Mouse (Mus musculus): ENCODE data around the gene Egfr.

Gene Egfr

DNA sequence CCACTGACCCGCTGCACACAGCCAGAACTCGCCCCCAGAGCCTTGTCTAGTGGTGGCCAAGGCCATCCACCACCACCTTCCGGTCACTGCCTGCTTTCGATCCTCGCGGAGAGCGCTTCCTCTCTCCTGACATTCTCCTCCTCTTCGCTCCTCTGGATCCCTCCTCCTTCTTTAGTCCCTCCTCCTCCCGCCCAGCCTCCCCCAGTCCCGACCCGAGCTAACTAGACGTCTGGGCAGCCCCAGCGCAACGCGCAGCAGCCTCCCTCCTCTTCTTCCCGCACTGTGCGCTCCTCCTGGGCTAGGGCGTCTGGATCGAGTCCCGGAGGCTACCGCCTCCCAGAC is at the start of gene Egfr:
Egfr (plus strand) TSS at position 197 of the 342 bp plus-strand sequence.
- DNase-seq (ENCODE audit: low spot score), result peak; percentile 54

DNA sequence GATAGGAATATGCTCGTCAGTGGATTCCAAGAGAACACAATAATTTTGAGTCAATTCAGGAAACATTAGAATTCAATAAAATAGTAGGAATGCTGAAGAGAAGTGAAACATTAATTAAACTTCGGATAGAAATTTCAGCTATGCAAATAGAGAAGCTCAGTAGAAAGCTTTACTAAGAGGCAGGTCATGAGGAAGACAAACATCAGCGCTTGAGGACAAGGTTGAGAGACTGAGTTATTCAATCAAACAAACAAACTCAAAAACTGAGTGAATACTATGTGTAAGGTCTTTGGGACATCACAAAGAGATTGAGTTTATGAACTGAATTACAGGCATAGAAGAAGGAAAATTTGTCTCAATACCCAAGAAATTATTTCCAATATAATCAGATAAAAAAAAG is 48.8 kb upstream of the Egfr start:
- DNase-seq (ENCODE audit: low spot score), result no peak

DNA sequence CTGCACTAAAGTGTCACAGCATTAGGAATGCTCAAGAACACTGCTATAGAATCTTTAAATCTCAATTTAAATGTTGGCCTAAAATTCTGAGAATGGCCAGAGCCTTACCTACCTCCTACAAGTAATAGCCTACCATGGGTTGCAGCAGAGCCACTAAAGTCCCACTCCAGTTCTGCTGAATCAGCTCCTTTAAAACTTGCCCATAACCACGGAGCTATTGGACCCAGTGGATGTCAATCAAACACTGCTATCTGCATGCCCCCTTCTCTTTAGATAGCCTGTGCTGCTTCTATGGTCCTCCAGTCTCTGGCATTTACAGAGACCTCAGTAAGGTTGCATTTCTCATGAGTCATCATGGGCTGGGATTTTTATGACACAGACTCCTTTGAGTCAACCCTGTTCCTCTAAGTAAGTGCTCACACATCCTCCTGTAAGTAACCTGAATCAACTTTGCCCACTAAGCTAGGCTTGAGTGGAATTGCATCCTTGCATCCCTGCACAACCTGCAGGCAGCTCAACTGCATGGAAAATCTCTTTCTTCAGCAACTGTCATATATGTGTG is 16.8 kb upstream of the Egfr start:
- DNase-seq (ENCODE audit: low spot score), result no peak

DNA sequence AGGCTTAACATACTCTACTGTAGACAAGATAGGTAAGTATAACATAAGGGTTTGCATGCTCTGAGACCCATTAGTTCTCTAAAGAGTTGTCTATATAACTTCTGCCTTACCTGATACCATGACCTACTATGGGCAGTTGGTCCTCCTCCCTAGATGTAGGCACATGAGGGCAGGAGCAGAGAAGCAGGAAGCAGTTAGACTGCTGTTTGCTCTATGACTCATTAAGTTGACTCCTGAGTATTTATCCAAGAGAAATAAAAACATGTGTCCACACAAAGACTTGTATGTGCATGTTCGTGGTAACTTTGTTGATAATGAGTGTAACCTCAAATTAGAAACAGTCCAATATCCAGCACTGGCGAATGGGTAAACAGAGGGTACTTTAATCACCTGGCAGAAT is 14.7 kb upstream of the Egfr start:
- DNase-seq (ENCODE audit: low spot score), result no peak

DNA sequence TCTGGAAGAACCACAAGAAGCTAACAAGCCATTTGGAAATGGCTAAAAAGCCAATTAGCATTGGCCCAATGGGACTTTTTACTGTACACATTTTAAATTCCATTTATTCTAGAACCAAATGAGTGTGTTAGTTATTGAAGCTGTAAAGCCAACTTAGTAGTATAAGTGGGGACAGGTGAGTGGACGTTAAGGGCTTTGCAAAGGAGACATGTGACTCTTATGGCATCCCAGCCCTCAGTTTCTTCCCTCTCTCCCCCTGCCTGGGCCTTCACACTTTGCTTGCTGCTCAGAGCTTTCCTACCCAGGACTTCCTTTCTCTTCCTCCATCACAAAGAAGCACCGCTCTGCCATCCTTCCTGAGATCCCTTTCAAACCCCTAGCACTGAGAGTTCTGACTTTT is 13.3 kb upstream of the Egfr start:
- no peak for DNase-seq (ENCODE audit: low spot score)

DNA sequence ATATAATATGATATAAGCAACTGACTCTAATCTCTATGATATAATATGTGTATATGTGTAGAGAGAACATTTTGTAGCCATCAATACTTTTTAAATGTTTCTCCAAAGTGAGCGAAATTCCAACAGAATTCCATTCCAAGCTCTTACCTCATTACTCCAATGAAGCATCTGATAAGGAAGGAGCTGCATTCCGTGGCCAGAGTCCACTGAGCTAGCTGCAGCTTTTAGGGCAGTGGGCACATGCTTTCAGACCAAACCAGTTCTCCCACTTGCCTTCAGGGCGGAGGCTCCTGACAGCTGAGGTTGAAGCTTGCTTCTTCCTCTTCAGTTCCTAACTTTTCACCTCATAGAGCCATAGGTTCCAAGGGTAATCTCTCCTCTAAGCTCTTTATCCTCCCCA is 12.8 kb upstream of the Egfr start:
- DNase-seq (ENCODE audit: low spot score), result no peak

DNA sequence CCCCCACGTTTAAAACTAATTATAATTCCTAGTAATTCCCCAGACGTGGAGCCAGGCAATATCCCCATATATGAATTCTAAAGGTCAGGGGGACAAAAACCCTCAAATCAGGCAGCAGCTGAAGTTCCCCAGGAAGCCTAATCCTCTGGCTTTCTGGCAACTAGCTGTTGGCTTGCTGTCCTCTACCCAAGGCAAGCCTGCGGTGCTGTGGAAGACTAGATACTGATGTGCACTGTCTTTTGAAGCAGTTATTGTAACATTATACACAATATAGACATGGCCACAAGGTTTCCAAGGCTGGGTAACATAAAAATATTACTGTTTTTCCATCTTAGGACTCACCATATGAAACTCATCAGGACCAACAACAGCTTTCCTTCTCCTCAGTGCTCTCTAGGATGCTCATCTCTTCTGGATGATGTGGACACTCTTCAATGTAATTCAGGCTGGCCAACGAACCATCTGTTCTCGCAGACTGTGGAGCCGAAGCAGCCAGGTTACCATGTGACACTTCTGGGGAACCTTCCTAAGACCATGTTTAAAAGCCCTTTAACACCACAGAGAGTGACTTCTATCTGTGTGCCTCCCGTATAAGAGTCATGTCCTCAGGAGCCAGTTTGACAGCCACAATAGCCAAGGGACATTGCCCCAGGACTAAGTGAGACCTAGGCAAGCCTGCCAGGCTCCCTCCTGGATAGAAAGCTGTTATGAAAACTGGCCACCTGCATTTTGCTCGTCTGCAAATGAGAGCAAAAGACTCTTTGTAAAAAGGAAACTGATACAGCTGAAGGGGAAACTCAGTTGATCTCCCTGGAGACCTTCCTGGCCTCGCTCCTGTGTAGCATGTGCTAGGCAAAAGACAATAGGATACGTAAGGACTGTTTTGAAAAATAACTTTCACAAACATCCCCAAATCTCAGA is 11.1 kb upstream of the Egfr start:
- no peak for DNase-seq (ENCODE audit: low spot score)

DNA sequence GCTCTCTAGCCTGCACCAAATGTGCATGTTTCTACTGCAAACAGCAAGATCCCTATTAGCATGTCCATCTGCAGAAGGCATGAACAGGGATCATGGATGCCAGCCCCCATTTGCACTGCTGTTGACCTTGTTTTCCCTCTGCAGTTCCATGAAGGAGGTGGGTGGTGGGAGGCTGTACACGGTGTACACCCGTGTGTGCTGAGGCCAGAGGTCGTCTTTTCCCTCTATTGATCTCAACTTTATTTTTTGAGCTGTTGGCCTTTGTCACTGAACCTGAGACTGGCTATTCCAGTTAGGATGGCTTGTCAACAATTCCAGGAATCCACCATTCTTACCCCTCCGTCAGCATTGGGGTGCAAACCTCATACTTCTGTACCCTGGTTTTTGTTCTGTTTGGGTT is 9.8 kb upstream of the Egfr start:
- no peak for DNase-seq (ENCODE audit: low spot score)

DNA sequence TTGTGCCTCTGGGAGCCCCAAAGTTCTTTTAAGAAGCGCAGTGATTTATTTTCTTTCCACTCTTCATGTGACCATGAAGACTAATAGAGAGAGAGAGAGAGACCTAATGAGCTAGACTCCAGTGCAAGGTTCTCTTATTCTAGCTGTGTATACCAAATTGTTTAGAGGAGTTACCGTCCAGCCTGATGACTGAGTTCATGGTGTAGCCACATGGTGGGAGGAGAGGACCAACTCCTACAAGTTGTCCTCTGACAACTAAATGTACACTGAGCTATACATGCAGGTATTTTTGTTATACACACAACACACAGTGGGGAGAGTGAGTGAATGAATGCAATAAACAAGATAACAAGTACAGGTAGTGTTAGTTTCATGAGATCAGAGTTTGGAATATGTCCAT is 9.2 kb upstream of the Egfr start:
- DNase-seq (ENCODE audit: low spot score), result no peak

DNA sequence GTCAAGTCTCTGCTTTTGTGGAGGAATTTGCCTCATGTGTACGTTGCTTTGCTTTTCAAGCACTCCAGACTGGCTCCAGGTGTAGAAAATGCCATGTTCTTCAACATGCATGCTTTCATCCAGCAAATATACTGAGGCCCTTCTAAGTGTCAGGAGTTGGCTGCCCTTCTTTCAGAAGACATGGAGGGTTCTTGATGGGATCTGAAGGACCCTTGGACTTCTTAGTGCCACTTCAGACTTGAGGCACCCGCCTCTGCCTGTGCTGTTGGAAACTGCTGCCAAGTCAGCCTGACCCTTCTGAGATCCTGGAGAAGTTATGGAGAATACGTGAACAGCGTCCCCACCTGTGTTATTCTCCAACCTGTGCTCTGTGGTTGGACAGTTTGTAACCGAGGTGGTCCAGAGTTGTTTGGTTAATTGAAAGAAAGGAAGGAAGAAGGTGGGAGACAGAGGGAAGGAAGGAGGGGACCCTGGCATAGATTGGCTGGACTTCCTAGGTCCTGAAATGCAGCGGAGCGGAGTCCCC is 483 bp upstream of the Egfr start:
- no peak for DNase-seq (ENCODE audit: low spot score)

DNA sequence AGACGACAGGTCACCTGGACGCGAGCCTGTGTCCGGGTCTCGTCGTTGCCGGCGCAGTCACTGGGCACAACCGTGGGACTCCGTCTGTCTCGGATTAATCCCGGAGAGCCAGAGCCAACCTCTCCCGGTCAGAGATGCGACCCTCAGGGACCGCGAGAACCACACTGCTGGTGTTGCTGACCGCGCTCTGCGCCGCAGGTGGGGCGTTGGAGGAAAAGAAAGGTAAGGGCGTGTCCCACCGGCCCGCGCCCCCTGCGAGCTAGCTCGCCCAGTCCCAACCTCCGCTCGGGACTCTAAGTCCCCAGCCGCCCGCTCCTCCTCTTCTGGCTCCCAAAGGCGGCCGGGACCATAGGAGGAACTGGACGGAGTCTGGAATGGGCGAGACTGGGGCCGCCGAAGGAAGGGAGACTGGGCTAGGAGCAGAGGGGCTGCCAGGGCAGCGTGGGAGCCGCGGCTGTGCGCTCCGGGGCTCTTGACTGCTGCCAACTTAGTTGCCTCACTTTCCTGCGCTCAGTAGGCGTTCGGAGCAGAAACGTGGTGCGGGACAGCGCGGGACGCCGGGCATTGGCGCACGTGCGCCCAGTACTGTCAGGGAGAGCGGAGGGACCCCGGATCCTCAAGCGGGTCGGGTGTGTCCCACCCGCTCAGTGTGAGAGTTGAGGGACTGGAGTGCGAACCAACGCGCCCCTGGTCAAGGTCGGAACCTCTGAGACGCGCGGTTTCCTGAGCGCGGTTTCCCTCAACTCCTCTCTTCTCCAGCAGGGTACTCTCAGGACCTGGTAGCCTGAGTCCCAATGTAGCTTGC is 548 bp downstream of the Egfr start:
- peak; percentile 29 for DNase-seq (ENCODE audit: low spot score)

DNA sequence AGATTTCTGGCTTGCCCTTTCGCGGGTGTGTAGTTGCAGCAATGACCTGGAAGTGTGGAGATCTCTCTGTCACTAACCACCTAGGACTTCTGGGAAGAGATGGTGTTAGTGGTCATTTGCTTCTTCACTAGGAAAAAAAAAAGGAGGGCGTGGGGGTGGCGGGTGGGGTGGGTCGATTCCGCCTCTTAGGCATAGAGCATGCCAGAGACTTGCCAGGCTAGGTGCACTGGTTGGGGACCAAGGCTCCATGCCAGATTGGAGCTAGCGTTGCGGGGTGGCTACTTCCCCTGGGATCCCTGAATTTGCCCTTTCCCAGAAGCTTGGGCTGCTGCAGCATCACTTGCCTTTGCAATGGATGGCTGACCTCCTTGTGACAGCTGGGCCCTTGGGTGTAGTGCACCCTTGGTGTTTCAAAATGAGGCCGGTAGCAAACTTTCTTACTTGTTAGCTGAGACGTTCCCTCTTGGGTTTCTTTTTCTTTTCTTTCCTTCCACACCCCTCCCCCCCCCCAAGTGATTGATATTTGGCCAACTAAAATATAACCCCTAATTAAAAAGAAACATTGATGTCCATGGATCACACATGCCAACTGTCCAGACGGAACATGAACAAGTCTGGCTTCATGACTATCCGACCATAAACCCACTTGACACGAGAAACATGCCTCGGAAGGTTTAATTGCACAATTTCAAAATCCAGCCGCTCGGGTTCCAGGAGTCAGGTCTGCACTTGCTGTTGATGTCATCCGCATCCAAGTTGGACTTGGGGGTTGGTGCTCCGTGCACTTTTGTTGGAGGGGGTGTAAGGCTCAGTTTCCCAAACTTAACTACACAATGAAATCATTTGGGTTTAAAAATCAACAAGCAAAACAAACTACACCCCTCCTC is 1.4 kb downstream of the Egfr start:
- no peak for DNase-seq (ENCODE audit: low spot score)

DNA sequence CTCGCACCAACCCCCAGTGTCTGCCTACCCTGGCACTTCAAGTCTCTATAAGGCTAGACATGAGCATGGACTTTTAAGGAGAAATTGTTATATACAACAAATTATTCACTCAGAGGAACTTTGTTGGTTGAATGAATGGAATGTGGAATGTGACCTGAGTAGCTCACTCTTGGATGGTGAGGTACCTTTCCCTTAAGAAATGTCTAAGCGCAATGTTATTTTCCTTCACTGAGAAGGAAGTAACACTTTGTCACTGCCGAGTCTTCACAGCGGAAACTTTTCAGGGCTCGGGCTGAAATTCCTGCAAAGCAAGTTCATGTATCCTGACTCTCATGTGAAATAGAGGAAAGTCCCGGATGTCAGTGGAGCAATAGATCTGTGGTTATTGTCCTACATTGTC is 7.9 kb downstream of the Egfr start:
- no peak for DNase-seq (ENCODE audit: low spot score)

DNA sequence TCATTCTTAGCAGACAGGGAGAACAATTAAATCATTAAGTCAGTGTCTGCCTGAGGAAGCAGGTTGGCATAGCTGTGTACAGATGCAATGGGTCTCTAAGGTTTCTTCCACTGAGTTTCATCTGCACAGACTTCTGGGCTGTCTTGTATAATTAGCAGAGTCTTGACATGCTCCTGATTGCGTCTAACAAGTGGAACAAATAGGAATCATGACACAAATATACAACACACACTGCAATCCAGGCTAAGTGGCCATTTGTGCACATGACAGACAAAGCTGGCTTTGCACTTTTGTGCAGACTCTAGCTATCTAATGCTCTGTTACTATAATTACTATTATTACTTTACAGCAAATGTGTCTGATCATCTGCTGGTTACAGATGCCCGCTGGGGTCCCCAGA is 9.2 kb downstream of the Egfr start:
- DNase-seq (ENCODE audit: low spot score), result no peak

DNA sequence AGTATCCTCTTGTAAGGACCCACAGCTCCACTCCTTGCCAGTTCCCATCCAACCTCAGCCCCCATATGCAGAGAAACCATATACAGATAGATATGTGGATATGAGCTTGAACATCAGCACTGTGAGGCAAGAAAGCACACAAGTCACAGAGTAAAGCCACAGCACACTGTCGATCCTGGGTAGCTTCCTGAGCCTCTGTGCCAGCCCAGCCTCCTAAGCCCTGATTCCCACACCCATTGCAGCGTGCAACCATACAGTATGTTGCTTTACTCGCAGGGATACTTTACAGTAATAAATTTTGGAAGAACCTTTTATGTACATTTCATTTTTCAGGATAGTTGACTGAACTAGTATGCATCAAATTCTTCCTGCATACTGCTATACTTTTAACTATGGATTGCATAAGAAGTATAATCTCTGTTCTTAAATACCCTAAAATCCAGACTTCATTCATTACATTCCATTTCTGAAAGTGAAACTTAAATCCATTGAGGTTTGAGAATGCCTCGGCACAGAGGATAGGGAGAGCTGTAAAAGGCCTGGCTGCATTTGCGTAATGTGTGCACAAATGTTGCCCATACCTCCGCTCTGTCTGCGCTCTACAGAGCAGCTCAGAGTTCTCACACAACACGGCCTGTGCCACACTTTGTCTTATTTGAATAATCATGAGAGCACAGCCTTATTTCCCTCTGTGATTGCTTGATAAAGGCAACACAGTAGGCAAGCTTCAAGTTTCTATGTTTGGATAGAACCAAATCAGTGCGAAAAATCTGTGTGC is 14.2 kb downstream of the Egfr start:
- DNase-seq (ENCODE audit: low spot score), result no peak

DNA sequence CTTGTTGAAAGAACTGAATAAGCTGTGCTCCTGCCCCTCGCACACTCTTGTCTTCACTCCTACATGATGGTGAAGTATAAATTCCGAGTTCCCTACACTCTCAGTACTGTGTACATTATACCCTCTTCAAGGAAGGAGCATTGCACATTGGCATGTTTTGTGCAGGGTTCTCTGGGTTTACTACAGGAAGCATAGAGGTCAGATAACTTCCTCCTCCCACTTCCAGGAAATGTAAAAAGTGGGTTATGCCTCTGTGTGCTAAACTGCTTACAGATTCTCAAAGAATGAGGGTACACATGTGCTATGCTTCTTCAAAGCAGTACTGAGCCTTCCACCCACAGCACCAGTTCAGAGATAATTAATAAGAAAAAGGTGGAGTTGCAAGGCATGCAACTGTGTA is 16.0 kb downstream of the Egfr start:
- no peak for DNase-seq (ENCODE audit: low spot score)

DNA sequence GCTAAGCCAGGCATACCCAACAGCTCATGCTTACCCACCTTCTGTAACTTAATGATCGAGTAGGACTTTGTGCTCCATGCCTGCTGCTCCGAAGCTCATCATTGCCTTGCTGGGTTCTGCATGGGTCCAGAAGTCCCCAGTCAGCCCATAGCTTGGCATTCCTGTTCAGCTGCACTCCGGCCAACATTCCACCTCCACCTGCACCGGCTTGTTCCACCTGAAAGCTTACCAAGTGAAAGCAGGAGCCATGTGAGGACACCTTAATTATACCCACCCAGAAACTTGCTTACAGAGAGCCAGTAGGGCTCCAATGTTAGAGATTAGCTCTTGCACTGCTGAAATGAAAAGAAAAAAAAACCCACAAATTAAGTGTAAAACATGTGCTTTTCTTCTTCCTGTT is 17.3 kb downstream of the Egfr start:
- DNase-seq (ENCODE audit: low spot score), result no peak

DNA sequence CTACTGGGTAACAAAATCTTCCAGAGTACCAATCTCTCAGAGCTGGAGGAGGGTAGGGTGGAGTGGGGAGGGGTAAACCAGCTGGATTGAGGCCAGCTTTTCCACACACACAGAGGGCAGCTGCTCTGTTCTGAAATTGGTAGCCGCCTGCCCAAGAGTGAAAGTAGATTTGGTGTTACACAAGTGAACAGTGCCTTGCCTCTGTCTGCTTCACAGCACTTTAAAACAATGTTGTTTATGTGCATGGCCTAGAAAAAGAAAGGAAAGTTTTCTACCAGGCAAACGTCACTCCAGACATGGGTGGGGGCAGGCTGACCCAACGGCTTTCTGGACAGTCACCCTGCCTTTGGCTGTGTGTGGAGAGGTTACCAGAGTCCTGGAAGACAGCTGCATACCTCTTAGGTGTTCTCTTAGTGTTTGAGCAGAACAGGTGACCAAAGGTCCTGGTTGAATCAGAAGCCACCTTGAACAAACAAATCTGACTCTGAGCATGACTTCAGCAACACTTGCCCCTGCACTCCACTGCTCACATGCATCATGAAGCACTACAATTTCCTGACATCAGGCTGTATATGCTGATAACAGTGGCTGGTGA is 17.8 kb downstream of the Egfr start:
- DNase-seq (ENCODE audit: low spot score), result no peak

DNA sequence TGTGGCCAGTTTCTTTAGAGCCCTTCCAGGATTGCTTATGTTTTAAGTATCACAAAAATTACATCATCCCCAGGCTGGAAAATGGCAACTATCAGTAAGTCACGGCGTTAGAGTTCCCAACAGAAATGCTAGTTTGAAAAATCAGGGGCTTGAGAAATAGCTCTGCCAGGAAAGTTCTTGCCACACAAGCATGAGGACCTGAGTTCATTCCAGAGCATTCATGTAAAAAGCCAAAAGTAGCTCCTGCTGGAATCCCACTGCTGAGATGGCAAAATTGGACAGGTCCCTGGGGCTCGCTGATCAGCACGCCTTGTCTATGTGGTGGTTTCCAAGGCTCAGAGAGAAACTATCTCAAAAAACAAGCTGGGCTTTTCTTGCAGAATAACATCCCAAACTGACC is 19.0 kb downstream of the Egfr start:
- no peak for DNase-seq (ENCODE audit: low spot score)

DNA sequence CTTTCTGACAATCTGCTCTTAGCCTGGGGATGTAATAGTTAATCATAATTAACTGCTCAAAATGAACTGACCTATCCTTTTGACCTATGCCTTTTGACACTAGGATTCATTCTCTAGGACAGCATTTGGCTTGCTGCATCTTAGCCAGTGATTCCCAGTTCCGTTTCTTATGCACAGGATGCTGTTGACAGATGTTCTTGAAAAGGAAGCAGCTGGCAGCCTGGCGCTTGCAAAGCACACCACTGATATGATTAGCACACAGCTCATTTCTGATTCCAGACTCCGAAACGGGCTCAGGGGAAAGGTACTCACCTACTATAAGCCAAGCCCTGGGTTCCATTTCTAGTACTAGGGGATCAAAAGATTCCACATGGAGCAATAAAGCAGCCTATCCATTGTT is 20.7 kb downstream of the Egfr start:
- DNase-seq (ENCODE audit: low spot score), result no peak

DNA sequence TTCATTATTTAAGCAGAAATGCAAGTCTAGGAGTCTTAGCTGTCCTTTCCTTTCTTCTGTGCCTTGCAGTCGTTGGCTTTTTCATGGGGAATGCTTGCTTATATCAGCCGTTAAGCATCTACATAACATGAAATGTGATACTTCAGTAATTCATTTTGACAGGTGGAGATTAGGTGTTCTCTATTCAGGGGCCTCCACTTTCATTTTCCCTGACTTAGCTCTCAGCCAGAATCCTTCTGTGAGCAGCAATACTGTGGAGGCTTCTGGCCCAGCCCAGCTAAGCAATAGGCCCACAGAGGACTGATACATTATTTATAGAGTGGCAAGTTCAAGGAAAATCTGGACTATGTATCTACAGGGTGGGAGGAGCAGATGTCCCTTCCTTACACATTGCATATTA is 25.0 kb downstream of the Egfr start:
- no peak for DNase-seq (ENCODE audit: low spot score)

Data from ovary, postnatal 10 days (tissue).